Mouse (Mus musculus): ENCODE results near the gene Zfp142. TPM values are rescaled to one million over a fixed set of nuclear protein-coding genes. Genes with fewer than 3 reads are reported as not detected.

Gene Zfp142
- polyA plus RNA-seq, 1 experiment from 2014 or later, result 14.9 TPM

DNA sequence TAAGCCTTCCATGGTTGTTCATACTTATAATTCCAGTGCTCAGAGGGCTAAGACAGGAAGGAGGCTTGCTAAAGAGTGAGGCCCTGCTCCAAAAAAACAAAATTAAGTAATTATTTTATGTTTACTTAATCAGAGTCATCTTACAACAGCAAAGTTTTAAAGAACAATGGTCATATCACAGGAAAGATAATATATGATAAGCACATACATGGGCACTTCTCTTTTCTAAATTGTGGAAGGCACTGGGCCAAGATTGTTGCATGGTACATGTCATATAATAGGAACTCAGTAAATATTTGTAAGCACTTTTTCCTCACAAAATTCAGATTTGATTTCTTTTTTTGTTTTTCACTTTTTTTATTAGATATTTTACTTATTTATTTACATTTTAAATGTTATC is 68.2 kb downstream of the Zfp142 start:
- ATAC-seq (no peak), DNase-seq (ENCODE audit: low read depth, low spot score) (no peak)
- POLR2A ChIA-PET, result no interaction called here
- in situ Hi-C loops (cut with MboI; ENCODE audit: low pct_unique_long_range_greater_than_20kb), result no loop called here
- no peaks in the 10 kb centered on the region for H3K27me3 ChIP-seq
- TF ChIP-seq CTCF (IDR thresholded peaks at IDR 0.05), result no peak
- CTCF ChIA-PET, result no interaction called here

Other genes with a start within 250 kb of the Zfp142 start
- gene Catip, start 226.1 kb downstream of the Zfp142 start, polyA plus RNA-seq (2021), result 2.2 TPM
- 0.10 TPM for gene Slc11a1, start 213.1 kb downstream of the Zfp142 start, polyA plus RNA-seq (2021)
- gene Ctdsp1, start 196.7 kb downstream of the Zfp142 start, polyA plus RNA-seq (2021), result 81.9 TPM
- gene Vil1, start 178.9 kb downstream of the Zfp142 start, polyA plus RNA-seq (2021), result 0.13 TPM
- 43.5 TPM for gene Cnot9, start 82.2 kb downstream of the Zfp142 start, polyA plus RNA-seq (2021)
- 0.83 TPM for gene Plcd4, start 45.4 kb downstream of the Zfp142 start, polyA plus RNA-seq (2021)
- 8.4 TPM for gene Usp37, start 44.0 kb downstream of the Zfp142 start, polyA plus RNA-seq (2021)
- 24.9 TPM for gene Bcs1l, start within 50 bp of the Zfp142 start, polyA plus RNA-seq (2021)
- gene Rnf25, start 13.2 kb upstream of the Zfp142 start, polyA plus RNA-seq (2021), result 60.1 TPM
- gene Stk36, start 13.2 kb upstream of the Zfp142 start, polyA plus RNA-seq (2021), result 12.5 TPM
- 23.6 TPM for gene Ttll4, start 73.5 kb upstream of the Zfp142 start, polyA plus RNA-seq (2021)
- gene Cyp27a1, start 125.3 kb upstream of the Zfp142 start, polyA plus RNA-seq (2021), result not detected
- gene Prkag3, start 161.0 kb upstream of the Zfp142 start, polyA plus RNA-seq (2021), result not detected
- not detected for gene Wnt6, start 183.6 kb upstream of the Zfp142 start, polyA plus RNA-seq (2021)
- gene Wnt10a, start 203.3 kb upstream of the Zfp142 start, polyA plus RNA-seq (2021), result not detected